ENCODE assay signal across 19 mouse cellular contexts in the genomic region with DNA sequence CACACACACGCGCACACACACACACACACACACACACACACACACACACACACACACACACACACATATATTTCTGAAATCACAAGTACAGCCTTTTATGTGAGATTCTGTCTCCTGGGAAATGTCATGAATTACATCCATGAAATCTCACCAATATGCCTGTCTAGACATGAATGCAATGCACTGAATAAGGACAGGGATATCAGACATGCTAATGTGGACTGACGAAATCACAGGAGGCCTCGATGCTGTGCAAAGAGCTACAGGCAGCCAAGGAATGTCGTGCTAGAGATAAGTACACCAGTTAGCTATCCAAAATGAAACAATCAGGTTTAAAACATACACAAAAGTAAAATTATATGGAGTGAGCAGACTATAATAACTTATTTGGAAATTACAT.
DNase-seq lines count a peak whose midpoint lies in the region; ATAC-seq and TF ChIP-seq lines count a peak whose summit lies in the region.
"Had no signal": no experiment of that assay in that cellular context is flagged by ENCODE, and none has a peak within 500 bp of the region (broad histone marks: within the 10 kb centered on the region; RNA-seq: fewer than 3 reads in every experiment).

No protein-coding gene starts in this region.

- 71% methylated on average over 5 of the region's 5 CpGs for WGBS in forebrain, postnatal 0 days
- WGBS in forebrain, embryonic 16.5 days, result 62% methylated on average over 5 of the region's 5 CpGs
- WGBS in midbrain, embryonic 12.5 days, result 61% methylated on average over 5 of the region's 5 CpGs
- 85% methylated on average over 5 of the region's 5 CpGs for WGBS in midbrain, embryonic 10.5 days

- TF ChIP-seq CTCF in forebrain, postnatal 0 days (IDR thresholded peaks at IDR 0.05; ENCODE audit: low read depth), result no peak

- no peaks in the 10 kb centered on the region for H3K9me3 ChIP-seq in forebrain, postnatal 0 days (ENCODE audit: low read length)
- H3K9me3 ChIP-seq in forebrain, embryonic 16.5 days (ENCODE audit: control insufficient read depth, low read length), result no peaks in the 10 kb centered on the region
- H3K9me3 ChIP-seq in midbrain, embryonic 12.5 days, result no peaks in the 10 kb centered on the region
- no peaks in the 10 kb centered on the region for H3K9me3 ChIP-seq in midbrain, embryonic 10.5 days (replicated peaks)
- H3K9me3 ChIP-seq: forebrain, embryonic 12.5 days; hindbrain, embryonic 15.5 days had no signal

- no peak overlapping the region for H3K4me2 ChIP-seq in forebrain, postnatal 0 days (ENCODE audit: low read depth)
- H3K4me2 ChIP-seq in forebrain, embryonic 16.5 days (ENCODE audit: low read length), result no peak overlapping the region
- H3K4me2 ChIP-seq in midbrain, embryonic 12.5 days (replicated peaks), result no peak overlapping the region
- H3K4me2 ChIP-seq: forebrain, embryonic 12.5 days; hindbrain, embryonic 15.5 days; liver, embryonic 11.5 days had no signal

- peak; percentile 1 for DNase-seq in forebrain, postnatal 0 days
- no peak for DNase-seq in midbrain, embryonic 10.5 days (ENCODE audit: low spot score)
- peak; percentile 5 for DNase-seq in embryo, embryonic 11.5 days (ENCODE audit: low read depth, low spot score)
- DNase-seq in retina, embryonic 14.5 days (ENCODE audit: low spot score), result peak; percentile 40
- DNase-seq in testis, postnatal 10 days (ENCODE audit: low spot score), result no peak
- DNase-seq: cerebellum, adult 9-10 months; gastrocnemius, postnatal 36 days; lung, adult 18-20 months; lung, postnatal 36 days; right cerebral cortex, postnatal 25 days; thymus, adult 18-20 months; thymus, postnatal 4 days had no signal

- H3K27ac ChIP-seq in forebrain, postnatal 0 days (ENCODE audit: low read depth, low read length), result no peak overlapping the region
- no peak overlapping the region for H3K27ac ChIP-seq in forebrain, embryonic 16.5 days (ENCODE audit: low read length)
- no peak overlapping the region for H3K27ac ChIP-seq in midbrain, embryonic 12.5 days (replicated peaks)
- H3K27ac ChIP-seq in midbrain, embryonic 10.5 days (replicated peaks), result no peak overlapping the region
- H3K27ac ChIP-seq: forebrain, embryonic 12.5 days; hindbrain, embryonic 15.5 days had no signal

- no peak overlapping the region for H3K9ac ChIP-seq in forebrain, postnatal 0 days
- no peak overlapping the region for H3K9ac ChIP-seq in forebrain, embryonic 16.5 days (replicated peaks; ENCODE audit: low read depth, low read length)
- no peak overlapping the region for H3K9ac ChIP-seq in midbrain, embryonic 12.5 days (replicated peaks)
- H3K9ac ChIP-seq: forebrain, embryonic 12.5 days; hindbrain, embryonic 15.5 days had no signal

- H3K4me1 ChIP-seq in forebrain, postnatal 0 days (ENCODE audit: insufficient read depth), result no peaks in the 10 kb centered on the region
- H3K4me1 ChIP-seq in forebrain, embryonic 16.5 days (replicated peaks; ENCODE audit: control insufficient read depth, insufficient read depth, low read length), result no peaks in the 10 kb centered on the region
- no peaks in the 10 kb centered on the region for H3K4me1 ChIP-seq in midbrain, embryonic 12.5 days
- no peaks in the 10 kb centered on the region for H3K4me1 ChIP-seq in midbrain, embryonic 10.5 days
- H3K4me1 ChIP-seq: forebrain, embryonic 12.5 days; hindbrain, embryonic 15.5 days had no signal

- H3K36me3 ChIP-seq in forebrain, postnatal 0 days (ENCODE audit: insufficient read depth), result no peaks in the 10 kb centered on the region
- H3K36me3 ChIP-seq in forebrain, embryonic 16.5 days (ENCODE audit: control insufficient read depth, insufficient read depth), result no peaks in the 10 kb centered on the region
- no peaks in the 10 kb centered on the region for H3K36me3 ChIP-seq in midbrain, embryonic 12.5 days
- no peaks in the 10 kb centered on the region for H3K36me3 ChIP-seq in midbrain, embryonic 10.5 days
- H3K36me3 ChIP-seq: forebrain, embryonic 12.5 days; hindbrain, embryonic 15.5 days had no signal

- no peaks in the 10 kb centered on the region for H3K27me3 ChIP-seq in forebrain, postnatal 0 days (ENCODE audit: insufficient read depth, low read length)
- no peaks in the 10 kb centered on the region for H3K27me3 ChIP-seq in forebrain, embryonic 16.5 days (replicated peaks; ENCODE audit: control insufficient read depth, insufficient read depth, low read length)
- H3K27me3 ChIP-seq in midbrain, embryonic 12.5 days, result no peaks in the 10 kb centered on the region
- H3K27me3 ChIP-seq in midbrain, embryonic 10.5 days (ENCODE audit: low read depth, poor library complexity, severe bottlenecking), result no peaks in the 10 kb centered on the region
- H3K27me3 ChIP-seq: CH12.LX; forebrain, embryonic 12.5 days; hindbrain, embryonic 15.5 days had no signal

- ATAC-seq in forebrain, postnatal 0 days, result no peak
- no peak for ATAC-seq in forebrain, embryonic 16.5 days
- peak; percentile 79 for ATAC-seq in midbrain, embryonic 12.5 days (ENCODE audit: low FRiP score, low read depth)
- ATAC-seq: intestine, postnatal 0 days had no signal

- no peak overlapping the region for H3K4me3 ChIP-seq in forebrain, postnatal 0 days (ENCODE audit: low read depth, low read length)
- H3K4me3 ChIP-seq in forebrain, embryonic 16.5 days (replicated peaks; ENCODE audit: low read length), result no peak overlapping the region
- no peak overlapping the region for H3K4me3 ChIP-seq in midbrain, embryonic 12.5 days
- H3K4me3 ChIP-seq in midbrain, embryonic 10.5 days, result no peak overlapping the region
- H3K4me3 ChIP-seq: forebrain, embryonic 12.5 days; hindbrain, embryonic 15.5 days had no signal

Comparison
In these comparisons a context has a peak if more than half of its experiments do, and no peak if none do; other contexts are left out.
1. DNase-seq: peak in forebrain, postnatal 0 days (single experiment), embryo, embryonic 11.5 days (single experiment) and retina, embryonic 14.5 days (single experiment); none in midbrain, embryonic 10.5 days (single experiment) and testis, postnatal 10 days (single experiment).